Mouse (Mus musculus): ENCODE data around the gene Mmp19. TPM values are rescaled to one million over a fixed set of nuclear protein-coding genes. Genes with fewer than 3 reads are reported as not detected.

Mmp19 gene
- polyA plus RNA-seq, 1 experiment from 2014 or later: 0.57 TPM

- ATAC-seq (replicated peaks; ENCODE audit: insufficient number of reproducible peaks, low FRiP score, low TSS enrichment): no peak
- peak overlapping the region; percentile 83 for H3K9ac ChIP-seq (ENCODE audit: low read depth, low read length)
- H3K4me2 ChIP-seq: peak overlapping the region; percentile 70
- H3K4me1 ChIP-seq (ENCODE audit: control insufficient read depth, insufficient read depth, low read length): peaks cover 26% of the 10 kb centered on the region
- WGBS (ENCODE audit: insufficient replicate concordance): 39% methylated on average over 8 of the region's 9 CpGs
- H3K4me3 ChIP-seq (ENCODE audit: low read depth, low read length): peak overlapping the region; percentile 76
- no peaks in the 10 kb centered on the region for H3K36me3 ChIP-seq (ENCODE audit: control insufficient read depth, insufficient read depth, low read length)
- H3K9me3 ChIP-seq (replicated peaks; ENCODE audit: control insufficient read depth, low read length): no peaks in the 10 kb centered on the region
- peaks cover 5% of the 10 kb centered on the region; the same call in 1 of the 2 replicates for H3K27me3 ChIP-seq (ENCODE audit: control insufficient read depth, insufficient read depth, low read length)
- H3K27ac ChIP-seq (ENCODE audit: low read depth, low read length): peak overlapping the region; percentile 91
These were observed 43.6 kb upstream of the Mmp19 start for GRCm38 (mm10) chr10:128746972-128747645.

GRCm38 (mm10) chr10:128747646-128748251 is 43.0 kb upstream of the Mmp19 start, which contains the start of gene Pym1:
Gene Pym1, plus strand, starts transcription at chr10:128747889.
- peaks cover 22% of the 10 kb centered on the region for H3K4me1 ChIP-seq (ENCODE audit: control insufficient read depth, insufficient read depth, low read length)
- H3K36me3 ChIP-seq (ENCODE audit: control insufficient read depth, insufficient read depth, low read length): no peaks in the 10 kb centered on the region
- H3K9ac ChIP-seq (ENCODE audit: low read depth, low read length): peak within 1 kb of the TSS; percentile 83
- ATAC-seq (replicated peaks; ENCODE audit: insufficient number of reproducible peaks, low FRiP score, low TSS enrichment): peak; percentile 75
- H3K27me3 ChIP-seq (ENCODE audit: control insufficient read depth, insufficient read depth, low read length): peaks cover under 1% of the 10 kb centered on the region; the same call in 1 of the 2 replicates
- peak within 1 kb of the TSS; percentile 91 for H3K27ac ChIP-seq (ENCODE audit: low read depth, low read length)
- peak within 1 kb of the TSS; percentile 76 for H3K4me3 ChIP-seq (ENCODE audit: low read depth, low read length)
- H3K9me3 ChIP-seq (replicated peaks; ENCODE audit: control insufficient read depth, low read length): no peaks in the 10 kb centered on the region
- peak within 1 kb of the TSS; percentile 70 for H3K4me2 ChIP-seq
- WGBS (ENCODE audit: insufficient replicate concordance): under 1% methylated on average over 36 of the region's 36 CpGs

- peak overlapping the region; percentile 83 for H3K9ac ChIP-seq (ENCODE audit: low read depth, low read length)
- H3K4me1 ChIP-seq (ENCODE audit: control insufficient read depth, insufficient read depth, low read length): peaks cover 17% of the 10 kb centered on the region
- no peaks in the 10 kb centered on the region for H3K27me3 ChIP-seq (ENCODE audit: control insufficient read depth, insufficient read depth, low read length)
- peak overlapping the region; percentile 70 for H3K4me2 ChIP-seq
- H3K4me3 ChIP-seq (ENCODE audit: low read depth, low read length): peak overlapping the region; percentile 76
- H3K36me3 ChIP-seq (ENCODE audit: control insufficient read depth, insufficient read depth, low read length): no peaks in the 10 kb centered on the region
- H3K9me3 ChIP-seq (replicated peaks; ENCODE audit: control insufficient read depth, low read length): no peaks in the 10 kb centered on the region
- under 1% methylated on average over 37 of the region's 37 CpGs for WGBS (ENCODE audit: insufficient replicate concordance)
- peak overlapping the region; percentile 91 for H3K27ac ChIP-seq (ENCODE audit: low read depth, low read length)
- peak; percentile 78 for ATAC-seq (replicated peaks; ENCODE audit: insufficient number of reproducible peaks, low FRiP score, low TSS enrichment)
These were observed 42.4 kb upstream of the Mmp19 start for GRCm38 (mm10) chr10:128748252-128748864.

- 60% methylated on average over 2 of the region's 2 CpGs for WGBS (ENCODE audit: insufficient replicate concordance)
- Histone ChIP-seq H3K4me3 (ENCODE audit: low read depth, low read length) (no peak overlapping the region), H3K36me3 (ENCODE audit: control insufficient read depth, insufficient read depth, low read length) (no peaks in the 10 kb centered on the region), H3K27ac (ENCODE audit: low read depth, low read length) (no peak overlapping the region), H3K27me3 (ENCODE audit: control insufficient read depth, insufficient read depth, low read length) (no peaks in the 10 kb centered on the region), H3K4me1 (ENCODE audit: control insufficient read depth, insufficient read depth, low read length) (no peaks in the 10 kb centered on the region), H3K9me3 (replicated peaks; ENCODE audit: control insufficient read depth, low read length) (no peaks in the 10 kb centered on the region), H3K4me2 (no peak overlapping the region), H3K9ac (ENCODE audit: low read depth, low read length) (no peak overlapping the region)
- ATAC-seq (replicated peaks; ENCODE audit: insufficient number of reproducible peaks, low FRiP score, low TSS enrichment): no peak
These were observed 17.8 kb upstream of the Mmp19 start for GRCm38 (mm10) chr10:128772895-128773294.

GRCm38 (mm10) chr10:128773685-128774084 is 17.0 kb upstream of the Mmp19 start:
- no peak overlapping the region for H3K4me2 ChIP-seq
- H3K27me3 ChIP-seq (ENCODE audit: control insufficient read depth, insufficient read depth, low read length): no peaks in the 10 kb centered on the region
- no peak overlapping the region for H3K9ac ChIP-seq (ENCODE audit: low read depth, low read length)
- H3K36me3 ChIP-seq (ENCODE audit: control insufficient read depth, insufficient read depth, low read length): no peaks in the 10 kb centered on the region
- H3K4me3 ChIP-seq (ENCODE audit: low read depth, low read length): no peak overlapping the region
- H3K4me1 ChIP-seq (ENCODE audit: control insufficient read depth, insufficient read depth, low read length): no peaks in the 10 kb centered on the region
- ATAC-seq (replicated peaks; ENCODE audit: insufficient number of reproducible peaks, low FRiP score, low TSS enrichment): no peak
- H3K9me3 ChIP-seq (replicated peaks; ENCODE audit: control insufficient read depth, low read length): no peaks in the 10 kb centered on the region
- H3K27ac ChIP-seq (ENCODE audit: low read depth, low read length): no peak overlapping the region
- 16% methylated on average over 5 of the region's 5 CpGs for WGBS (ENCODE audit: insufficient replicate concordance)

GRCm38 (mm10) chr10:128778441-128778840 is 12.3 kb upstream of the Mmp19 start:
- H3K36me3 ChIP-seq (ENCODE audit: control insufficient read depth, insufficient read depth, low read length): no peaks in the 10 kb centered on the region
- no peak for ATAC-seq (replicated peaks; ENCODE audit: insufficient number of reproducible peaks, low FRiP score, low TSS enrichment)
- 81% methylated on average over 2 of the region's 2 CpGs for WGBS (ENCODE audit: insufficient replicate concordance)
- no peaks in the 10 kb centered on the region for H3K27me3 ChIP-seq (ENCODE audit: control insufficient read depth, insufficient read depth, low read length)
- no peak overlapping the region for H3K9ac ChIP-seq (ENCODE audit: low read depth, low read length)
- no peak overlapping the region for H3K4me3 ChIP-seq (ENCODE audit: low read depth, low read length)
- no peaks in the 10 kb centered on the region for H3K9me3 ChIP-seq (replicated peaks; ENCODE audit: control insufficient read depth, low read length)
- no peaks in the 10 kb centered on the region for H3K4me1 ChIP-seq (ENCODE audit: control insufficient read depth, insufficient read depth, low read length)
- no peak overlapping the region for H3K4me2 ChIP-seq
- peak overlapping the region; percentile 92; the same call in 1 of the 2 replicates for H3K27ac ChIP-seq (ENCODE audit: low read depth, low read length)

- H3K4me1 ChIP-seq (ENCODE audit: control insufficient read depth, insufficient read depth, low read length): no peaks in the 10 kb centered on the region
- H3K9me3 ChIP-seq (replicated peaks; ENCODE audit: control insufficient read depth, low read length): peaks cover 3% of the 10 kb centered on the region; the same call in 1 of the 2 replicates
- H3K27ac ChIP-seq (ENCODE audit: low read depth, low read length): peak overlapping the region; percentile 92
- peak overlapping the region; percentile 22; the same call in 1 of the 2 replicates for H3K4me2 ChIP-seq
- ATAC-seq (replicated peaks; ENCODE audit: insufficient number of reproducible peaks, low FRiP score, low TSS enrichment): peak; percentile 86
- no peaks in the 10 kb centered on the region for H3K36me3 ChIP-seq (ENCODE audit: control insufficient read depth, insufficient read depth, low read length)
- no peak overlapping the region for H3K4me3 ChIP-seq (ENCODE audit: low read depth, low read length)
- H3K27me3 ChIP-seq (ENCODE audit: control insufficient read depth, insufficient read depth, low read length): no peaks in the 10 kb centered on the region
- no peak overlapping the region for H3K9ac ChIP-seq (ENCODE audit: low read depth, low read length)
- 30% methylated on average over 8 of the region's 8 CpGs for WGBS (ENCODE audit: insufficient replicate concordance)
These were observed 11.5 kb upstream of the Mmp19 start for GRCm38 (mm10) chr10:128779011-128779795.

GRCm38 (mm10) chr10:128780200-128780599 is 10.5 kb upstream of the Mmp19 start:
- no peak for ATAC-seq (replicated peaks; ENCODE audit: insufficient number of reproducible peaks, low FRiP score, low TSS enrichment)
- Histone ChIP-seq H3K4me1 (ENCODE audit: control insufficient read depth, insufficient read depth, low read length) (no peaks in the 10 kb centered on the region), H3K4me2 (no peak overlapping the region), H3K9me3 (replicated peaks; ENCODE audit: control insufficient read depth, low read length) (peaks cover 3% of the 10 kb centered on the region; the same call in 1 of the 2 replicates), H3K9ac (ENCODE audit: low read depth, low read length) (no peak overlapping the region), H3K36me3 (ENCODE audit: control insufficient read depth, insufficient read depth, low read length) (no peaks in the 10 kb centered on the region), H3K4me3 (ENCODE audit: low read depth, low read length) (no peak overlapping the region), H3K27me3 (ENCODE audit: control insufficient read depth, insufficient read depth, low read length) (no peaks in the 10 kb centered on the region), H3K27ac (ENCODE audit: low read depth, low read length) (no peak overlapping the region)
- WGBS (ENCODE audit: insufficient replicate concordance): 86% methylated on average over 1 of the region's 1 CpGs

Measured in heart, embryonic 11.5 days (tissue).